Mouse (Mus musculus) small intestine, adult 2 months (tissue): ENCODE data around the gene Snx30.

ENCODE experiments used
- CTCF ChIP-seq: fragments of 200-500 bp; IDR thresholded peaks from 2 replicates; pipeline ENCODE4 v1.5.1; 2012; ENCODE audit warnings: low read depth, mild to moderate bottlenecking, control low read depth, inconsistent platforms, low read length, moderate library complexity, mixed read lengths; ENCODE audit not compliant: insufficient replicate concordance, insufficient read length; ENCODE audit errors: extremely low read depth
- POLR2A ChIP-seq: fragments of 200-500 bp; IDR thresholded peaks from 2 replicates; pipeline ENCODE4 v1.6.1; 2012; ENCODE audit warnings: low read depth, mild to moderate bottlenecking, control low read depth, inconsistent platforms, low read length, moderate library complexity

- TF ChIP-seq CTCF (no peak), POLR2A (no peak)
Observed at GRCm38 (mm10) chr4:59861871-59862270, 56.2 kb downstream of the Snx30 start.
